Mouse (Mus musculus): Measurements from ENCODE around the gene Cyfip2.

GRCm38 (mm10) chr11:46251994-46252393, 60.7 kb downstream of the Cyfip2 start:
- TF ChIP-seq CTCF (IDR thresholded peaks at IDR 0.05; ENCODE audit: low read depth), result peak; percentile 97
- TF ChIP-seq EP300 (IDR thresholded peaks at IDR 0.05; ENCODE audit: low read depth), result no peak
